Mouse (Mus musculus): ENCODE data around the gene Gripap1. TPM values are rescaled to one million over a fixed set of nuclear protein-coding genes. Genes with fewer than 3 reads are reported as not detected.
"Not testable (repeated sequence)": the region's sequence is repeated elsewhere in the genome, so short reads cannot be mapped to it uniquely, and the experiment has no call there.

The Gripap1 gene
- polyA plus RNA-seq (2015; fragmentation: Nextera tagmentation; extraction: Ambion mirVana), result 47.5 and 57.0 TPM in 2 replicates

DNA sequence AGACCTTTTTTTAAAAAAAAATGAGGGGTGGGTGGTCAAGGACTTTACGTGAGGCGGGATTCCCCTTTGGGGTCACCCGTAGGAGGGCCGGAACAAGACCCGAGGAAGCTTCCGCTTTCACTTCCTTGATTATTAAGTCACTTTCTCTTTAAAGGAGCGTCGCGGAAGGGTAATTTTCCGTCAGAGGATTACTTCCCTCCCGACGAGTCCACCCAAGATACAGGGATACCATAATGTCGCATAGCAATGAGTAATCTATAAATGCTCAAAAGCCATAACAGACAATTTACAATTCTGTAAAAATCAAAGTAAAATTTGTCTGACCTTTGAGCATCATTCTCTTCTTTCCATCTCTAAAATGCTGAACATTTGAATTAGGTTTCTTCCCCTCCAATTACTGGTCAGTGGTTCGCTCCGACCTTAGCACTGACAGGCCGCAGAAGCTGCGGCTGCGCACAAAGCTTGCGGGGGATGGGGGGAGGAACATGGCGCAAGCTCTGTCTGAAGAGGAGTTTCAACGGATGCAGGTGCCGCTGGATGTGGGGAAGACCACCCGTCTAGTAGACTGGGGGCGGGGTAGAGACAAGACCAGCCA is at the start of gene Gripap1:
Gene Gripap1 (plus strand): TSS at position 224 of the 595 bp plus-strand sequence.
- Histone ChIP-seq H3K36me3 (ENCODE audit: insufficient read depth, low read length) (no peaks in the 10 kb centered on the region), H3K4me2 (replicated peaks; ENCODE audit: low read depth, low read length) (peak within 1 kb of the TSS; percentile 67), H3K9me3 (ENCODE audit: low read length) (no peaks in the 10 kb centered on the region), H3K4me3 (ENCODE audit: low read length) (peak within 1 kb of the TSS; percentile 59), H3K4me1 (ENCODE audit: insufficient read depth, low read length) (no peaks in the 10 kb centered on the region), H3K27ac (ENCODE audit: low read length) (no peak within 1 kb of the TSS), H3K9ac (replicated peaks; ENCODE audit: low read length) (peak within 1 kb of the TSS; percentile 69), H3K27me3 (ENCODE audit: insufficient read depth, low read length) (no peaks in the 10 kb centered on the region)
- ATAC-seq (ENCODE audit: low FRiP score, low TSS enrichment), result peak; percentile 89
- 15% methylated on average over 24 of the region's 24 CpGs for WGBS

- Histone ChIP-seq H3K27me3 (ENCODE audit: insufficient read depth, low read length) (no peaks in the 10 kb centered on the region), H3K9me3 (ENCODE audit: low read length) (no peaks in the 10 kb centered on the region), H3K9ac (replicated peaks; ENCODE audit: low read length) (no peak overlapping the region), H3K4me2 (replicated peaks; ENCODE audit: low read depth, low read length) (peak overlapping the region; percentile 27), H3K36me3 (ENCODE audit: insufficient read depth, low read length) (no peaks in the 10 kb centered on the region), H3K27ac (ENCODE audit: low read length) (peak overlapping the region; percentile 75), H3K4me3 (ENCODE audit: low read length) (peak overlapping the region; percentile 28), H3K4me1 (ENCODE audit: insufficient read depth, low read length) (no peaks in the 10 kb centered on the region)
- ATAC-seq (ENCODE audit: low FRiP score, low TSS enrichment), result peak; percentile 50
- 41% methylated on average over 10 of the region's 10 CpGs for WGBS
Observed at GRCm38 (mm10) chrX:7740082-7740819, 49.3 kb upstream of the Gripap1 start.

DNA sequence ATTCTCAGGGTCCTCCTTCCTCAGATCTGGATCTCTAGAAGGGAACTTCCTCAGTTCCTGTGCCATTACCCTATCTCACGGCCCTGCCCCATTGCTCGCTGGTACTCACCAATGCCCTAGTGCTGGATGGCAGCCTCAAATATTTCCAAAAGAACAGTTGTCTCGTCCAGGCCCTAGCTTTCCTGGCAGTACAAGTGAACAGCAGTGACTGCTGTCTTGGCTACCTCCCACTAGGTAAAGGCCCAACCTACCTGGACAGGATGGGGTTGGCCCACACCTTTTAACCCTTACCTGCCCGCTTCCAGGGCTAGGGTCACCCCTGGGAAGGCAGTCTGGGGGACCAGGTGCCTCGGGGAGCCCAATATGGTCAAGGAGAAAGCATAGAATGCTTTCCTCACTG is 48.5 kb upstream of the Gripap1 start:
- H3K27me3 ChIP-seq (ENCODE audit: insufficient read depth, low read length), result no peaks in the 10 kb centered on the region
- peak; percentile 52; the same call in 1 of the 2 replicates for ATAC-seq (ENCODE audit: low FRiP score, low TSS enrichment)
- no peaks in the 10 kb centered on the region for H3K36me3 ChIP-seq (ENCODE audit: insufficient read depth, low read length)
- H3K4me2 ChIP-seq (replicated peaks; ENCODE audit: low read depth, low read length), result peak overlapping the region; percentile 26; the same call in 1 of the 2 replicates
- no peaks in the 10 kb centered on the region for H3K9me3 ChIP-seq (ENCODE audit: low read length)
- no peak overlapping the region for H3K9ac ChIP-seq (replicated peaks; ENCODE audit: low read length)
- peak overlapping the region; percentile 28 for H3K4me3 ChIP-seq (ENCODE audit: low read length)
- 71% methylated on average over 5 of the region's 5 CpGs for WGBS
- H3K4me1 ChIP-seq (ENCODE audit: insufficient read depth, low read length), result no peaks in the 10 kb centered on the region
- peak overlapping the region; percentile 75 for H3K27ac ChIP-seq (ENCODE audit: low read length)

- H3K4me1 ChIP-seq (ENCODE audit: insufficient read depth, low read length), result no peaks in the 10 kb centered on the region
- 54% methylated on average over 5 of the region's 5 CpGs for WGBS
Observed at GRCm38 (mm10) chrX:7743470-7743869, 46.1 kb upstream of the Gripap1 start.

GRCm38 (mm10) chrX:7744940-7745339 is 44.6 kb upstream of the Gripap1 start:
- no peaks in the 10 kb centered on the region for H3K27me3 ChIP-seq (ENCODE audit: insufficient read depth, low read length)
- WGBS, result 59% methylated on average over 1 of the region's 1 CpGs
- no peak overlapping the region for H3K4me3 ChIP-seq (ENCODE audit: low read length)
- no peaks in the 10 kb centered on the region for H3K9me3 ChIP-seq (ENCODE audit: low read length)
- no peaks in the 10 kb centered on the region for H3K36me3 ChIP-seq (ENCODE audit: insufficient read depth, low read length)
- no peak overlapping the region for H3K27ac ChIP-seq (ENCODE audit: low read length)
- H3K4me2 ChIP-seq (replicated peaks; ENCODE audit: low read depth, low read length), result no peak overlapping the region
- H3K4me1 ChIP-seq (ENCODE audit: insufficient read depth, low read length), result no peaks in the 10 kb centered on the region
- H3K9ac ChIP-seq (replicated peaks; ENCODE audit: low read length), result no peak overlapping the region
- no peak for ATAC-seq (ENCODE audit: low FRiP score, low TSS enrichment)

More at GRCm38 (mm10) chrX:7743470-7743869, 46.1 kb upstream of the Gripap1 start:
- no peak for ATAC-seq (ENCODE audit: low FRiP score, low TSS enrichment)
- no peaks in the 10 kb centered on the region for H3K36me3 ChIP-seq (ENCODE audit: insufficient read depth, low read length)
- H3K9me3 ChIP-seq (ENCODE audit: low read length), result no peaks in the 10 kb centered on the region
- no peak overlapping the region for H3K9ac ChIP-seq (replicated peaks; ENCODE audit: low read length)
- H3K27ac ChIP-seq (ENCODE audit: low read length), result no peak overlapping the region
- H3K27me3 ChIP-seq (ENCODE audit: insufficient read depth, low read length), result no peaks in the 10 kb centered on the region
- H3K4me2 ChIP-seq (replicated peaks; ENCODE audit: low read depth, low read length), result no peak overlapping the region
- no peak overlapping the region for H3K4me3 ChIP-seq (ENCODE audit: low read length)

DNA sequence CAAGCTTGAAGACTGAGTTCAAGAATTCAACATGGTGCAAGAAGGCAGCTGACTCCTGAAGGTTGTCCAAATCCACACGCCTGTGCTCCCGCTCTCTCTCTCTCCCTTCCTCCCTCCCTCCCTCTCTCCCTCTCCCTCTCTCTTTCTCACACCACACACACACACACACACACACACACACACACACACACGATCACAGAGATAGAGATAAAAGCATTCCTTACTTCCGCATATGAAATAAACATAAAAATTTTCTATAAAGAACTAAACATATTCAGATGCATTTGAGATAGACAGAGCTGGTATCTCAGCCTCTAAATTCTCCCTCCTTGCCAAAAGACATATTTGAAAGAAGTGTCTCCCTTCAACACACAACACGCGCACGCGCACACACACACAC is 44.1 kb upstream of the Gripap1 start:
- Histone ChIP-seq H3K9ac (replicated peaks; ENCODE audit: low read length) (no peak overlapping the region), H3K27me3 (ENCODE audit: insufficient read depth, low read length) (no peaks in the 10 kb centered on the region), H3K4me1 (ENCODE audit: insufficient read depth, low read length) (no peaks in the 10 kb centered on the region), H3K36me3 (ENCODE audit: insufficient read depth, low read length) (no peaks in the 10 kb centered on the region), H3K9me3 (ENCODE audit: low read length) (no peaks in the 10 kb centered on the region), H3K27ac (ENCODE audit: low read length) (no peak overlapping the region), H3K4me3 (ENCODE audit: low read length) (no peak overlapping the region), H3K4me2 (replicated peaks; ENCODE audit: low read depth, low read length) (no peak overlapping the region)
- 90% methylated on average over 8 of the region's 8 CpGs for WGBS
- ATAC-seq (ENCODE audit: low FRiP score, low TSS enrichment), result no peak

DNA sequence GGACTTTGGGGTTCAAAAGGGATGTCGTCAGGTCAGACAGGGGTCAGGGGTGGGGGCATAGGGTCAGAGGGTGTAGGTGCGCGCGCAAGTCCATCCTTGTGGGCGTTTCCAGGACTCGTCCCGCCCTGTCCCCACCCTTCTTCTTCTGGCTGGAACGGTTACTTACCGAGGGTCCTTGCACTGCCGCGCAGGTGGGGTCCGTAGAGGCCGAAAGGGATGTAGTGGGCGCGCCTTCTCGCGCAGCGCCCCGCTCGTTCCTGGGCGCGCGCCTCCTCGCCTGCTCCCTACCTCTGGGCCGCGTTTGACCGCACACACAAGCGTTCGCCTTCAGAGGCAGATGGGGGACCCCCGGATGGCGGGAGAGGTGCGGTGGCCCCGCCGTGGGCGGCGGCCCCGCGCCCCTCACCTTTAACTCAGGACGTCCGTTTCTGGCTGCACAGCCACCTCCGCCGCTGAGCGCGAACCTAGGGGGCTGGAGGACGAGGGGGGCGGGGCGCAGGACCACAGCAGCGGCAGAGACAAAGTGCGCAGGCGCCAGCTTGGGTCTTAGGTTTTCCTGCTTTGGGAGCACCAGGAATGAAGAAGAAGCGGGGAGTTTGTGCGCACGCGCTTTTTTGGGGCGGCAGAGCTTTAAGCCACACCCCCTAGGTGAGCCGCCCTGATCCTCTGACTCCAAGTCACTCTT is 39.0 kb upstream of the Gripap1 start, which contains the start of gene Ccdc120:
Gene Ccdc120 (minus strand): TSS at position 474 of the 685 bp plus-strand sequence.
- H3K4me1 ChIP-seq (ENCODE audit: insufficient read depth, low read length), result no peaks in the 10 kb centered on the region
- H3K36me3 ChIP-seq (ENCODE audit: insufficient read depth, low read length), result no peaks in the 10 kb centered on the region
- H3K4me2 ChIP-seq (replicated peaks; ENCODE audit: low read depth, low read length), result peak within 1 kb of the TSS; percentile 53
- ATAC-seq (ENCODE audit: low FRiP score, low TSS enrichment), result peak; percentile 85
- H3K4me3 ChIP-seq (ENCODE audit: low read length), result peak within 1 kb of the TSS; percentile 72
- H3K9me3 ChIP-seq (ENCODE audit: low read length), result no peaks in the 10 kb centered on the region
- no peaks in the 10 kb centered on the region for H3K27me3 ChIP-seq (ENCODE audit: insufficient read depth, low read length)
- peak within 1 kb of the TSS; percentile 70 for H3K9ac ChIP-seq (replicated peaks; ENCODE audit: low read length)
- no peak within 1 kb of the TSS for H3K27ac ChIP-seq (ENCODE audit: low read length)
- WGBS, result 12% methylated on average over 52 of the region's 56 CpGs

GRCm38 (mm10) chrX:7753627-7754026 is 35.9 kb upstream of the Gripap1 start:
- not testable (repeated sequence) for H3K9me3 ChIP-seq (ENCODE audit: low read length); H3K4me2 ChIP-seq (replicated peaks; ENCODE audit: low read depth, low read length); ATAC-seq (ENCODE audit: low FRiP score, low TSS enrichment); H3K27me3 ChIP-seq (ENCODE audit: insufficient read depth, low read length); H3K4me1 ChIP-seq (ENCODE audit: insufficient read depth, low read length); H3K4me3 ChIP-seq (ENCODE audit: low read length); H3K27ac ChIP-seq (ENCODE audit: low read length); H3K36me3 ChIP-seq (ENCODE audit: insufficient read depth, low read length); H3K9ac ChIP-seq (replicated peaks; ENCODE audit: low read length)
- WGBS, result 39% methylated on average over 3 of the region's 3 CpGs

- peak within 1 kb of the TSS; percentile 44 for H3K27ac ChIP-seq (ENCODE audit: low read length)
- peak within 1 kb of the TSS; percentile 67 for H3K4me3 ChIP-seq (ENCODE audit: low read length)
- H3K4me2 ChIP-seq (replicated peaks; ENCODE audit: low read depth, low read length), result peak within 1 kb of the TSS; percentile 63
- H3K4me1 ChIP-seq (ENCODE audit: insufficient read depth, low read length), result peaks cover 22% of the 10 kb centered on the region
- ATAC-seq (ENCODE audit: low FRiP score, low TSS enrichment), result peak; percentile 97
- H3K36me3 ChIP-seq (ENCODE audit: insufficient read depth, low read length), result peaks cover 5% of the 10 kb centered on the region; the same call in 1 of the 2 replicates
- 22% methylated on average over 34 of the region's 38 CpGs for WGBS
- H3K27me3 ChIP-seq (ENCODE audit: insufficient read depth, low read length), result no peaks in the 10 kb centered on the region
- no peaks in the 10 kb centered on the region for H3K9me3 ChIP-seq (ENCODE audit: low read length)
- peak within 1 kb of the TSS; percentile 70 for H3K9ac ChIP-seq (replicated peaks; ENCODE audit: low read length)
Observed at GRCm38 (mm10) chrX:7762137-7762920, 27.2 kb upstream of the Gripap1 start, which contains the start of gene Tfe3. Gene Tfe3 (plus strand): TSS chrX:7762560.
